Mouse (Mus musculus) CH12.LX (cell line): ENCODE results near the gene Sox12. TPM values are rescaled to one million over a fixed set of nuclear protein-coding genes. Genes with fewer than 3 reads are reported as not detected.

Experiments
- DNase-seq: peaks from one replicate; pipeline ENCODE4 v3.0.0-alpha.2; 2013; ENCODE audit errors: extremely low read depth
- H3K27ac ChIP-seq: 2 replicates; pipeline ENCODE4 v1.5.1; 2012; ENCODE audit warnings: low read depth, mild to moderate bottlenecking, control low read depth, moderate library complexity; ENCODE audit not compliant: insufficient read depth
- H3K27me3 ChIP-seq: replicated peaks from 2 replicates; pipeline ENCODE3; 2012; ENCODE audit warnings: inconsistent platforms
- H3K36me3 ChIP-seq, 2 experiments: replicated peaks in 1 of 2; 2 replicates each; pipeline versions ENCODE3 to v1.6.1; 2012; ENCODE audit warnings: inconsistent platforms in 1 of 2, low read length in 1 of 2, mild to moderate bottlenecking in 1 of 2, mixed read lengths in 1 of 2, moderate library complexity in 1 of 2; ENCODE audit not compliant: control insufficient read depth in 1 of 2, insufficient read depth in 1 of 2
- H3K4me1 ChIP-seq, 2 experiments: 2 replicates each; pipeline ENCODE4 v1.6.1; 2012; ENCODE audit warnings: inconsistent platforms in 1 of 2, moderate library complexity in 1 of 2; ENCODE audit not compliant: insufficient read depth in 2 of 2, control insufficient read depth in 1 of 2
- H3K4me2 ChIP-seq: 2 replicates; pipeline ENCODE4 v1.6.1; 2012; ENCODE audit warnings: low read depth, mild to moderate bottlenecking, control low read depth; ENCODE audit not compliant: poor library complexity, insufficient read depth, severe bottlenecking
- H3K4me3 ChIP-seq, 3 experiments: fragments of 150-350 bp in 1 of 3; sonication (generic) in 1 of 3; replicated peaks in 1 of 3; 2 replicates each; pipeline versions ENCODE3 to v1.5.1; 2011 to 2012; ENCODE audit warnings: low read depth in 2 of 3, low read length in 2 of 3, mild to moderate bottlenecking in 2 of 3, moderate library complexity in 2 of 3, control low read depth in 1 of 3, improper control_type of control experiment in 1 of 3, inconsistent platforms in 1 of 3, mixed read lengths in 1 of 3; ENCODE audit not compliant: poor library complexity in 1 of 3
- H3K79me2 ChIP-seq: replicated peaks from 2 replicates; pipeline ENCODE4 v1.6.1; 2012; ENCODE audit warnings: mild to moderate bottlenecking, moderate library complexity; ENCODE audit not compliant: control insufficient read depth, poor library complexity, insufficient read depth, severe bottlenecking; ENCODE audit errors: extremely low read depth
- H3K9ac ChIP-seq: 2 replicates; pipeline ENCODE4 v1.6.1; 2012; ENCODE audit warnings: low read depth, mild to moderate bottlenecking, control low read depth, moderate library complexity; ENCODE audit not compliant: insufficient read depth
- H3K9me3 ChIP-seq: replicated peaks from 2 replicates; pipeline ENCODE3; 2012; ENCODE audit warnings: low read length, inconsistent platforms, mixed read lengths
- BHLHE40 ChIP-seq: IDR thresholded peaks from 2 replicates; pipeline ENCODE4 v1.6.1; 2011; ENCODE audit warnings: mild to moderate bottlenecking, low read depth, low read length, improper control_type of control experiment
- E2F4 ChIP-seq: IDR thresholded peaks from 2 replicates; pipeline ENCODE4 v1.6.1; 2011; ENCODE audit warnings: low read depth, low read length, improper control_type of control experiment; ENCODE audit not compliant: insufficient replicate concordance
- ELF1 ChIP-seq: IDR thresholded peaks from 2 replicates; pipeline ENCODE4 v1.6.1; 2014; ENCODE audit warnings: low read depth, mild to moderate bottlenecking, inconsistent platforms, low read length, improper control_type of control experiment
- ETS1 ChIP-seq: conservative IDR thresholded peaks from 2 replicates; pipeline ENCODE4 v1.6.1; 2012; ENCODE audit warnings: low read depth, mild to moderate bottlenecking, inconsistent platforms, low read length, improper control_type of control experiment, moderate library complexity
- GABPA ChIP-seq: IDR thresholded peaks from 2 replicates; pipeline ENCODE4 v1.6.1; 2012; ENCODE audit warnings: low read depth, low read length, improper control_type of control experiment, inconsistent platforms; ENCODE audit not compliant: insufficient replicate concordance
- MAFK ChIP-seq: IDR thresholded peaks from 2 replicates; pipeline ENCODE4 v1.6.1; 2011; ENCODE audit warnings: low read length, improper control_type of control experiment; ENCODE audit not compliant: insufficient replicate concordance
- MAX ChIP-seq: IDR thresholded peaks from 2 replicates; pipeline ENCODE4 v1.6.1; 2011; ENCODE audit warnings: low read length, improper control_type of control experiment
- MAZ ChIP-seq: IDR thresholded peaks from 2 replicates; pipeline ENCODE4 v1.6.1; 2012; ENCODE audit warnings: low read depth, mild to moderate bottlenecking, inconsistent platforms, low read length, improper control_type of control experiment, moderate library complexity
- MXI1 ChIP-seq: IDR thresholded peaks from 2 replicates; pipeline ENCODE4 v1.6.1; 2011; ENCODE audit warnings: mild to moderate bottlenecking, low read depth, low read length, improper control_type of control experiment
- MYC ChIP-seq: IDR thresholded peaks from 2 replicates; pipeline ENCODE4 v1.6.1; 2011; ENCODE audit warnings: low read depth, mild to moderate bottlenecking, improper control_type of control experiment, low read length
- NELFE ChIP-seq: IDR thresholded peaks from 2 replicates; pipeline ENCODE4 v1.6.1; 2011; ENCODE audit warnings: low read depth, low read length, improper control_type of control experiment
- PAX5 ChIP-seq: IDR thresholded peaks from 2 replicates; pipeline ENCODE4 v1.6.1; 2012; ENCODE audit warnings: low read length, inconsistent platforms, mixed read lengths
- POLR2AphosphoS2 ChIP-seq: IDR thresholded peaks from 2 replicates; pipeline ENCODE4 v1.6.1; 2011; ENCODE audit warnings: low read depth, low read length, improper control_type of control experiment
- RCOR1 ChIP-seq: conservative IDR thresholded peaks from 2 replicates; pipeline ENCODE4 v1.6.1; 2012; ENCODE audit warnings: low read depth, mild to moderate bottlenecking, inconsistent platforms, low read length, improper control_type of control experiment
- TBP ChIP-seq: conservative IDR thresholded peaks from 2 replicates; pipeline ENCODE4 v1.6.1; 2011; ENCODE audit warnings: low read depth, low read length, improper control_type of control experiment
- dilution Hi-C: fragments of 300-500 bp; cut with MboI; formaldehyde crosslinking; loops from 2 replicates; pipeline ENCODE4 v1.14.3; 2020; ENCODE audit warnings: low sequenced_read_pairs; ENCODE audit not compliant: extremely low pct_unique_long_range_greater_than_20kb, extremely low pct_ligation_motif_present
- in situ Hi-C: fragments of 300-500 bp; cut with MboI; formaldehyde crosslinking; loops from 3 replicates; pipeline ENCODE4 v1.14.3; 2019; ENCODE audit warnings: low sequenced_read_pairs, low pct_ligation_motif_present, low pct_unique_long_range_greater_than_20kb, mixed read lengths
- polyA plus RNA-seq: library from polyadenylated mRNA; unstranded; fragments of >175 nt; gene quantifications from 2 replicates; pipeline ENCODE4 v1.2.1, GENCODE M21; 2012; ENCODE audit warnings: low read depth; ENCODE audit not compliant: insufficient read length
- total RNA-seq, 2 experiments: library from RNA; depleted of rRNA; stranded (reverse); fragments of 300-350 nt in 1 of 2; fragments of >200 nt in 1 of 2; gene quantifications; 2 replicates each; pipeline ENCODE4 v1.2.3; 2012 to 2014

The Sox12 gene
- total and polyA plus RNA-seq, 3 experiments: 0.09 TPM; not detected in 2

DNA sequence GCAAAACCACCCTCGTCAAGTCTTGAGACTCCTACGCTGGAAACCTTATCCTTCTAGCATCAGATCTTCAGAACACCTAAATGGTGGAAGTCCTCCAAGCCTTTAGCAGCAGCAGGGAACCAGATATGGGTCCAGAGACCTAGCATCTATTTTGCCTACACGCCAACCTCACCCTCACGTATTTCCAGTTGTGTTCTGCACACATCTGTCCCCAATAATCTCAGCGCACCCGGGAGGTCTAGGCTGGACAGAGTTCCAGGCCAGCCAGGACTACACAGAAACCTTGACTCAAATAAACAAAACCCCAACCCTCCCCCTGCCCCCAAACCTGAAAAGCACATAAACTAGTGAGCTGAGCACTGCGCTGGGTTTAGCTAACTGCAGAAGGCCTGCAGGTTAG is 13.6 kb upstream of the Sox12 start:
- peaks cover 30% of the 10 kb centered on the region for H3K9me3 ChIP-seq
- H3K9ac ChIP-seq: no peak overlapping the region
- H3K79me2 ChIP-seq: no peaks in the 10 kb centered on the region
- no peak overlapping the region for H3K4me2 ChIP-seq
- H3K27me3 ChIP-seq: peaks cover 23% of the 10 kb centered on the region
- DNase-seq: no peak
- dilution Hi-C loops (no loop called here), in situ Hi-C loops (no loop called here)
- no peak overlapping the region for H3K4me3 ChIP-seq
- peaks cover 0 to 2% of the 10 kb centered on the region in 2 experiments; a peak in 1 of 4 replicates for H3K4me1 ChIP-seq
- TF ChIP-seq GABPA (no peak), POLR2AphosphoS2 (no peak), MXI1 (no peak)
- no peak overlapping the region for H3K27ac ChIP-seq
- no peaks in the 10 kb centered on the region for H3K36me3 ChIP-seq

DNA sequence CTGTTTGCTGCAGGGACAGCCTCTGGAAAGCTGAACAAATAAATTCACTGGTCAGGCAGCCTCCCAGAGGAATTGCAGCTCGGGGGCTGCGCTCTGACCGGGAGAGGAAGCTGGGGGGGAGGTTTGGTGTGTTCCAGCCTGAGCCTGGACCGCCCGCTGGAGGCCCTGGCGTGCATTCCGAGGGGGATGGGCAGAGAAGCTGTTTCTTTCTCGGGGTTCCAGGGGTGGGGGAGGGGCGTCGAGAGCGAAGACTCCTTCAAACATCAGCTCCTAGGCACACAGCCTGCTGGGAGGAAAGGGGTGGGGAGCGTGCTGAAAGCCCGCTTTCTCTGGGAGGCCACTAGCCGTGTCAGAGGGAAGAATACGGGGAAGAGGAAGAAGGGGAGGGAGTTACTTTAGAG is 13.1 kb upstream of the Sox12 start:
- H3K36me3 ChIP-seq: no peaks in the 10 kb centered on the region
- H3K9ac ChIP-seq: no peak overlapping the region
- dilution Hi-C loops (no loop called here), in situ Hi-C loops (no loop called here)
- no peak overlapping the region for H3K4me3 ChIP-seq
- peaks cover 3 to 5% of the 10 kb centered on the region in 2 experiments; a peak in 3 of 4 replicates for H3K4me1 ChIP-seq
- no peak for TF ChIP-seq RCOR1
- no peak for TF ChIP-seq ETS1
- no peak for TF ChIP-seq MAFK
- TF ChIP-seq MAZ: no peak
- no peak for TF ChIP-seq MYC
- no peak for TF ChIP-seq PAX5
- no peak for TF ChIP-seq BHLHE40
- TF ChIP-seq NELFE: no peak
- no peak for TF ChIP-seq TBP
- no peak for TF ChIP-seq E2F4
- no peak for TF ChIP-seq MAX
- no peak overlapping the region for H3K4me2 ChIP-seq
- H3K79me2 ChIP-seq: no peaks in the 10 kb centered on the region
- no peak for DNase-seq
- H3K27me3 ChIP-seq: peaks cover 27% of the 10 kb centered on the region
- peaks cover 26% of the 10 kb centered on the region for H3K9me3 ChIP-seq
- no peak overlapping the region for H3K27ac ChIP-seq

GRCm38 (mm10) chr2:152409781-152410180 is 11.9 kb upstream of the Sox12 start:
- H3K9ac ChIP-seq: no peak overlapping the region
- no peak for TF ChIP-seq ELF1
- H3K27me3 ChIP-seq: peaks cover 34% of the 10 kb centered on the region
- no peaks in the 10 kb centered on the region for H3K79me2 ChIP-seq
- no peaks in the 10 kb centered on the region for H3K36me3 ChIP-seq
- dilution Hi-C loops: no loop called here
- DNase-seq: no peak
- in situ Hi-C loops: no loop called here
- peaks cover 3 to 9% of the 10 kb centered on the region in 2 experiments; a peak in 3 of 4 replicates for H3K4me1 ChIP-seq
- no peak overlapping the region for H3K4me2 ChIP-seq
- H3K4me3 ChIP-seq: no peak overlapping the region
- no peak overlapping the region for H3K27ac ChIP-seq
- H3K9me3 ChIP-seq: peaks cover 14% of the 10 kb centered on the region
